Mouse (Mus musculus) kidney, adult 18-20 months (tissue): Measurements from ENCODE around the gene Ube2l6.

Experiments
- DNase-seq: peaks from one replicate; pipeline ENCODE4 v3.0.0; 2021

Gene Ube2l6

GRCm38 (mm10) chr2:84838993-84839980 is 40.7 kb downstream of the Ube2l6 start:
- DNase-seq, result peak; percentile 32

- peak; percentile 67 for DNase-seq
Measured at GRCm38 (mm10) chr2:84840016-84840747, 41.6 kb downstream of the Ube2l6 start.

GRCm38 (mm10) chr2:84840748-84841563 is 42.3 kb downstream of the Ube2l6 start:
- no peak for DNase-seq

- DNase-seq, result no peak
Measured at GRCm38 (mm10) chr2:84841905-84842304, 43.3 kb downstream of the Ube2l6 start.

- no peak for DNase-seq
Measured at GRCm38 (mm10) chr2:84843654-84844053, 45.0 kb downstream of the Ube2l6 start.

GRCm38 (mm10) chr2:84845226-84845625 is 46.6 kb downstream of the Ube2l6 start:
- no peak for DNase-seq

- no peak for DNase-seq
Measured at GRCm38 (mm10) chr2:84850407-84851129, 51.9 kb downstream of the Ube2l6 start.

- DNase-seq, result peak; percentile 74
Measured at GRCm38 (mm10) chr2:84851130-84852040, 52.8 kb downstream of the Ube2l6 start.

GRCm38 (mm10) chr2:84855732-84856131 is 57.1 kb downstream of the Ube2l6 start:
- peak; percentile 63 for DNase-seq

- no peak for DNase-seq
Measured at GRCm38 (mm10) chr2:84858551-84858950, 59.9 kb downstream of the Ube2l6 start.
